Mouse (Mus musculus) G1E (cell line): ENCODE measurements around the gene Zfp330.

Source experiments
- CTCF ChIP-seq: IDR thresholded peaks from 2 replicates; pipeline ENCODE4 v1.5.1; 2012; ENCODE audit warnings: low read depth, low read length, inconsistent platforms, mixed read lengths
- GATA1 ChIP-seq: IDR thresholded peaks from 2 replicates; pipeline ENCODE4 v1.6.1; 2012; ENCODE audit warnings: borderline replicate concordance, low read length, inconsistent platforms, mixed read lengths
- GATA2 ChIP-seq: IDR thresholded peaks from 2 replicates; pipeline ENCODE4 v1.6.1; 2012; ENCODE audit warnings: low read depth, low read length, inconsistent platforms, borderline replicate concordance
- POLR2AphosphoS5 ChIP-seq: IDR thresholded peaks from 2 replicates; pipeline ENCODE4 v1.6.1; 2012; ENCODE audit warnings: low read depth, low read length, inconsistent platforms; ENCODE audit not compliant: insufficient replicate concordance
- TAL1 ChIP-seq: conservative IDR thresholded peaks from 2 replicates; pipeline ENCODE4 v1.6.1; 2012; ENCODE audit warnings: low read depth, low read length, inconsistent platforms, mixed read lengths

- TF ChIP-seq CTCF = no peak
- TF ChIP-seq TAL1 = no peak
- TF ChIP-seq GATA1 = no peak
- no peak for TF ChIP-seq GATA2
- TF ChIP-seq POLR2AphosphoS5 = no peak
Observed at GRCm38 (mm10) chr8:82754946-82755345, 19.0 kb downstream of the Zfp330 start.
